Mouse (Mus musculus) olfactory bulb, adult 2 months (tissue): ENCODE measurements around the gene Cry2.
"Not testable (repeated sequence)": the region's sequence is repeated elsewhere in the genome, so short reads cannot be mapped to it uniquely, and the experiment has no call there.

Experiments used
- CTCF ChIP-seq: fragments of 200-500 bp; IDR thresholded peaks from 2 replicates; pipeline ENCODE4 v1.5.1; 2012; ENCODE audit warnings: low read depth, mild to moderate bottlenecking, low read length, moderate library complexity; ENCODE audit not compliant: insufficient read depth
- POLR2A ChIP-seq: fragments of 200-500 bp; IDR thresholded peaks from 2 replicates; pipeline ENCODE4 v1.6.1; 2012; ENCODE audit warnings: mild to moderate bottlenecking, low read depth, low read length, moderate library complexity; ENCODE audit not compliant: insufficient read depth

GRCm38 (mm10) chr2:92399877-92400276 is 34.0 kb downstream of the Cry2 start:
- TF ChIP-seq POLR2A, CTCF: not testable (repeated sequence)
